ENCODE assay signal across 27 mouse cellular contexts in genomic region chr12:103670964-103671363, GRCm38 (mm10). TPM values are rescaled to one million over a fixed set of nuclear protein-coding genes. Genes with fewer than 3 reads are reported as not detected.
"Had no signal": no experiment of that assay in that cellular context is flagged by ENCODE, and none has a peak within 500 bp of the region (broad histone marks: within the 10 kb centered on the region; RNA-seq: fewer than 3 reads in every experiment).

No protein-coding gene starts in this region.

- H3K4me2 ChIP-seq: heart, embryonic 11.5 days; heart, embryonic 13.5 days; heart, embryonic 15.5 days; hindbrain, embryonic 12.5 days; hindbrain, embryonic 14.5 days; intestine, embryonic 15.5 days; limb, embryonic 13.5 days had no signal

- H3K27ac ChIP-seq: heart, adult 2 months; heart, embryonic 13.5 days; heart, embryonic 15.5 days; hindbrain, embryonic 10.5 days; hindbrain, embryonic 12.5 days; hindbrain, embryonic 14.5 days; intestine, embryonic 15.5 days; layer of hippocampus, adult 2 months; left cerebral cortex, adult 2 months; limb, embryonic 13.5 days had no signal

- H3K9ac ChIP-seq: forebrain, postnatal 0 days; heart, embryonic 13.5 days; heart, embryonic 15.5 days; hindbrain, embryonic 12.5 days; hindbrain, embryonic 14.5 days; intestine, embryonic 15.5 days; limb, embryonic 13.5 days had no signal

- H3K4me3 ChIP-seq: heart, adult 2 months; heart, embryonic 13.5 days; heart, embryonic 15.5 days; hindbrain, embryonic 10.5 days; hindbrain, embryonic 12.5 days; intestine, embryonic 15.5 days; layer of hippocampus, adult 2 months; left cerebral cortex, adult 2 months; limb, embryonic 13.5 days had no signal

- DNase-seq: gastrocnemius, postnatal 36 days; heart, adult 2 months; heart, postnatal 36 days; kidney, adult 18-20 months; kidney, adult 8-10 months; kidney, postnatal 10 days; kidney, postnatal 25 days; kidney, postnatal 4 days had no signal

- H3K36me3 ChIP-seq: heart, embryonic 13.5 days; heart, embryonic 15.5 days; hindbrain, embryonic 10.5 days; hindbrain, embryonic 12.5 days; intestine, embryonic 15.5 days; limb, embryonic 13.5 days had no signal

- H3K4me1 ChIP-seq: heart, embryonic 15.5 days; hindbrain, embryonic 10.5 days; hindbrain, embryonic 12.5 days; limb, embryonic 13.5 days had no signal

- ATAC-seq: inflammation-experienced regulatory T-cells, adult 6 months; intestine, embryonic 15.5 days; intestine, postnatal 0 days had no signal

- H3K27me3 ChIP-seq: heart, embryonic 13.5 days; heart, embryonic 15.5 days; hindbrain, embryonic 12.5 days; intestine, embryonic 15.5 days; limb, embryonic 13.5 days had no signal

- H3K9me3 ChIP-seq: heart, embryonic 13.5 days; heart, embryonic 15.5 days; hindbrain, embryonic 10.5 days; hindbrain, embryonic 12.5 days; intestine, embryonic 15.5 days; limb, embryonic 13.5 days had no signal

RNA-seq across cellular contexts. Expression of gene Serpina16, which starts 5.0 kb away (rescaled TPM):
- polyA plus RNA-seq: forebrain, postnatal 0 days; heart, adult 2 months; heart, embryonic 11.5 days; heart, embryonic 13.5 days; heart, embryonic 15.5 days; heart, postnatal 0 days; hindbrain, embryonic 10.5 days; hindbrain, embryonic 12.5 days; hindbrain, embryonic 14.5 days; hindbrain, embryonic 16.5 days; inflammation-experienced regulatory T-cells, adult 6 months; intestine, postnatal 0 days; kidney, embryonic 14.5 days; kidney, embryonic 16.5 days; limb, embryonic 11.5 days; limb, embryonic 13.5 days had no signal

RNA-seq across cellular contexts. Expression of gene Serpina6, which starts 14.0 kb away (rescaled TPM):
- polyA plus RNA-seq: forebrain, postnatal 0 days; heart, adult 2 months; heart, postnatal 0 days; hindbrain, embryonic 10.5 days; hindbrain, embryonic 12.5 days; hindbrain, embryonic 14.5 days; hindbrain, embryonic 16.5 days; inflammation-experienced regulatory T-cells, adult 6 months; intestine, postnatal 0 days had no signal

RNA-seq across cellular contexts. Expression of gene Serpina1f, which starts 24.4 kb away (rescaled TPM):
- polyA plus RNA-seq: forebrain, postnatal 0 days; heart, adult 2 months; heart, embryonic 11.5 days; heart, embryonic 13.5 days; heart, embryonic 15.5 days; heart, postnatal 0 days; hindbrain, embryonic 10.5 days; hindbrain, embryonic 12.5 days; hindbrain, embryonic 14.5 days; hindbrain, embryonic 16.5 days; inflammation-experienced regulatory T-cells, adult 6 months; intestine, embryonic 15.5 days; kidney, embryonic 14.5 days; kidney, embryonic 16.5 days; limb, embryonic 11.5 days; limb, embryonic 13.5 days had no signal

RNA-seq across cellular contexts. Expression of gene Serpina10, which starts 39.7 kb away (rescaled TPM):
- polyA plus RNA-seq: gonadal fat pad, adult 2 months; heart, adult 2 months; heart, embryonic 15.5 days; heart, postnatal 0 days; hindbrain, embryonic 10.5 days; hindbrain, embryonic 12.5 days; inflammation-experienced regulatory T-cells, adult 6 months; kidney, embryonic 14.5 days; limb, embryonic 13.5 days had no signal
